Comparison of ENCODE assay signal across 25 mouse cellular contexts in the genomic region with DNA sequence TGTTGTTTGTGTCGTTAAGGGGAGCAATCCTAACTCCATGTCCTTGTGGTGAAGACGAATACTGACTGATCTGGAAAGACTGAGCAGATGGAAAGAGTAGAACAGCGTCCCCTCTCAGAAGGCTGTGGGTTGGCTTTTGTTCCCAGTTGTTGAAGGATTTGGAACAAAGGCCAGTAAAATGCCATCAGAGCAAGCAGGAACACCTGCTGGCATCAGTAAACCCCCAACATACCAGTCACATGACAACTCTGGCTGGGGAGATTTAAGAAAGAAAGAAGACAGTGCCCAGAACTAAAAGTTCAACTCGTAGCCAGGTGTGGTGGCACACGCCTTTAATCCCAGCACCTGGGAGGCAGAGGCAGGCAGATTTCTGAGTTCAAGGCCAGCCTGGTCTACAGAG.
A peak's percentile ranks its signal among the peaks of the same experiment; 100 is the strongest.
DNase-seq lines count a peak whose midpoint lies in the region; ATAC-seq and TF ChIP-seq lines count a peak whose summit lies in the region.
"Had no signal": no experiment of that assay in that cellular context is flagged by ENCODE, and none has a peak within 500 bp of the region (broad histone marks: within the 10 kb centered on the region; RNA-seq: fewer than 3 reads in every experiment).

No protein-coding gene starts in this region.

- no peak for ATAC-seq in midbrain, embryonic 14.5 days (ENCODE audit: low FRiP score, low TSS enrichment)
- ATAC-seq in heart, embryonic 11.5 days (replicated peaks; ENCODE audit: insufficient number of reproducible peaks, low FRiP score, low TSS enrichment): no peak
- ATAC-seq: CD4-positive, CD25-positive, alpha-beta regulatory T cell, adult 4 months; forebrain, embryonic 13.5 days; forebrain, embryonic 16.5 days; Patski had no signal

- DNase-seq in spleen, adult 2 months (ENCODE audit: low read depth in 1 of 2, low spot score in 2 of 2): no peak
- DNase-seq in spleen, adult 18-20 months: no peak
- DNase-seq in R1 (ENCODE audit: low read depth, low spot score): peak; percentile 26
- DNase-seq in limb, embryonic 10.5 days (ENCODE audit: low spot score): no peak
- DNase-seq in midbrain, embryonic 14.5 days: no peak
- DNase-seq in thymus, postnatal 0 days (ENCODE audit: low spot score): no peak
- DNase-seq: adrenal gland, adult 2 months; adrenal gland, postnatal 10 days; adrenal gland, postnatal 25 days; cerebellum, adult 11 months; cerebellum, adult 18-20 months; cerebellum, adult 8-10 months; cerebellum, adult 9-11 months; cerebellum, postnatal 14 days; cerebellum, postnatal 36 days; embryo, embryonic 11 days had no signal

- H3K9ac ChIP-seq in midbrain, embryonic 14.5 days (replicated peaks; ENCODE audit: low read length): no peak overlapping the region
- H3K9ac ChIP-seq in heart, embryonic 11.5 days (ENCODE audit: low read depth, low read length): no peak overlapping the region
- H3K9ac ChIP-seq: embryonic facial prominence, embryonic 12.5 days; forebrain, embryonic 13.5 days had no signal

- TF ChIP-seq CTCF in spleen, adult 2 months (IDR thresholded peaks at IDR 0.05; ENCODE audit: extremely low read depth, insufficient read depth, insufficient read length, insufficient replicate concordance): no peak

- 92% methylated on average over 5 of the region's 5 CpGs for WGBS in spleen, adult 2 months
- 83% methylated on average over 5 of the region's 5 CpGs for WGBS in limb, embryonic 10.5 days
- 90% methylated on average over 5 of the region's 5 CpGs for WGBS in midbrain, embryonic 14.5 days
- WGBS in heart, embryonic 11.5 days (ENCODE audit: insufficient replicate concordance): 85% methylated on average over 5 of the region's 5 CpGs

- H3K27ac ChIP-seq in spleen, adult 2 months (ENCODE audit: insufficient read depth, low read length): 0 out of 2 replicates have a peak overlapping the region, but pooled peaks have one; percentile 13
- H3K27ac ChIP-seq in limb, embryonic 10.5 days: peak overlapping the region; percentile 44; the same call in 1 of the 2 replicates
- no peak overlapping the region for H3K27ac ChIP-seq in midbrain, embryonic 14.5 days (replicated peaks; ENCODE audit: low read depth, low read length)
- no peak overlapping the region for H3K27ac ChIP-seq in heart, embryonic 11.5 days (ENCODE audit: low read depth, low read length)
- H3K27ac ChIP-seq: forebrain, embryonic 13.5 days had no signal

- H3K36me3 ChIP-seq in spleen, adult 2 months (ENCODE audit: control insufficient read depth, insufficient read depth, low read length): peaks cover 41% of the 10 kb centered on the region
- H3K36me3 ChIP-seq in limb, embryonic 10.5 days: peaks cover 20% of the 10 kb centered on the region
- H3K36me3 ChIP-seq in myocyte (ENCODE audit: control insufficient read depth, insufficient read depth): peaks cover 20% of the 10 kb centered on the region
- H3K36me3 ChIP-seq in midbrain, embryonic 14.5 days (ENCODE audit: control insufficient read depth, insufficient read depth, low read length): peaks cover 15% of the 10 kb centered on the region; the same call in 1 of the 2 replicates
- peaks cover 24% of the 10 kb centered on the region for H3K36me3 ChIP-seq in heart, embryonic 11.5 days (ENCODE audit: control insufficient read depth, insufficient read depth, low read length)

- H3ac ChIP-seq in myocyte (ENCODE audit: control insufficient read depth, insufficient read length): no peak overlapping the region

- no peak for TF ChIP-seq POLR2A in spleen, adult 2 months (IDR thresholded peaks at IDR 0.05; ENCODE audit: low read depth, low read length)
- TF ChIP-seq POLR2A in myocyte (IDR thresholded peaks at IDR 0.05; ENCODE audit: insufficient read length, low read depth): no peak

- H3K27me3 ChIP-seq in spleen, adult 2 months (ENCODE audit: control insufficient read depth, insufficient read depth, low read length): no peaks in the 10 kb centered on the region
- no peaks in the 10 kb centered on the region for H3K27me3 ChIP-seq in limb, embryonic 10.5 days (ENCODE audit: low read depth, poor library complexity, severe bottlenecking)
- no peaks in the 10 kb centered on the region for H3K27me3 ChIP-seq in myocyte (ENCODE audit: control insufficient read depth, insufficient read depth, insufficient read length)
- H3K27me3 ChIP-seq in midbrain, embryonic 14.5 days (ENCODE audit: control insufficient read depth, insufficient read depth, low read length): no peaks in the 10 kb centered on the region
- no peaks in the 10 kb centered on the region for H3K27me3 ChIP-seq in heart, embryonic 11.5 days (ENCODE audit: control insufficient read depth, insufficient read depth, low read length)
- H3K27me3 ChIP-seq: CH12.LX; embryonic facial prominence, embryonic 12.5 days; forebrain, embryonic 13.5 days; Patski had no signal

- H3K4me3 ChIP-seq in spleen, adult 2 months (ENCODE audit: extremely low read depth, insufficient read depth, insufficient read length): no peak overlapping the region
- no peak overlapping the region for H3K4me3 ChIP-seq in limb, embryonic 10.5 days
- H3K4me3 ChIP-seq in myocyte: no peak overlapping the region
- H3K4me3 ChIP-seq in midbrain, embryonic 14.5 days (replicated peaks; ENCODE audit: low read depth, low read length): no peak overlapping the region
- no peak overlapping the region for H3K4me3 ChIP-seq in heart, embryonic 11.5 days (ENCODE audit: low read depth, low read length)
- H3K4me3 ChIP-seq: embryonic facial prominence, embryonic 12.5 days; forebrain, embryonic 13.5 days had no signal

- H3K4me2 ChIP-seq in myocyte (ENCODE audit: low read depth): no peak overlapping the region
- no peak overlapping the region for H3K4me2 ChIP-seq in midbrain, embryonic 14.5 days (ENCODE audit: low read length)
- H3K4me2 ChIP-seq in heart, embryonic 11.5 days: no peak overlapping the region
- H3K4me2 ChIP-seq: embryonic facial prominence, embryonic 12.5 days; forebrain, embryonic 13.5 days had no signal

- no peaks in the 10 kb centered on the region for H3K4me1 ChIP-seq in spleen, adult 2 months (ENCODE audit: control insufficient read depth, insufficient read depth, insufficient read length)
- H3K4me1 ChIP-seq in limb, embryonic 10.5 days: peaks cover 22% of the 10 kb centered on the region
- peaks cover 21% of the 10 kb centered on the region for H3K4me1 ChIP-seq in midbrain, embryonic 14.5 days (ENCODE audit: control insufficient read depth, insufficient read depth, low read length)
- peaks cover 4% of the 10 kb centered on the region for H3K4me1 ChIP-seq in heart, embryonic 11.5 days (ENCODE audit: control insufficient read depth, insufficient read depth, low read length)

- no peaks in the 10 kb centered on the region for H3K79me2 ChIP-seq in myocyte (ENCODE audit: control insufficient read depth, insufficient read depth)

- no peaks in the 10 kb centered on the region for H3K9me3 ChIP-seq in limb, embryonic 10.5 days (replicated peaks)
- no peaks in the 10 kb centered on the region for H3K9me3 ChIP-seq in midbrain, embryonic 14.5 days (ENCODE audit: control insufficient read depth, low read length)
- no peaks in the 10 kb centered on the region for H3K9me3 ChIP-seq in heart, embryonic 11.5 days (replicated peaks; ENCODE audit: control insufficient read depth, low read length)
- H3K9me3 ChIP-seq: embryonic facial prominence, embryonic 12.5 days; forebrain, embryonic 13.5 days; G1E had no signal

TF ChIP-seq in myocyte, 11 proteins besides CTCF, POLR2A, EP300 and RAD21:
- TF ChIP-seq SRF (IDR thresholded peaks at IDR 0.05; ENCODE audit: control insufficient read depth, insufficient read length, low read depth): no peak
- no peak for TF ChIP-seq CEBPB (IDR thresholded peaks at IDR 0.05; ENCODE audit: insufficient read depth, poor library complexity, severe bottlenecking)
- TF ChIP-seq MYOD1 (IDR thresholded peaks at IDR 0.05; ENCODE audit: control insufficient read depth in 1 of 3, insufficient read length in 2 of 3, low read depth in 2 of 3): peak in 2 of 3 experiments; percentile 54 to 72
- TF ChIP-seq USF1 (IDR thresholded peaks at IDR 0.05; ENCODE audit: low read depth): peak; percentile 20

Comparison
In these comparisons a context has a peak if more than half of its experiments do, and no peak if none do; other contexts are left out.
1. H3K27ac ChIP-seq: peak in spleen, adult 2 months (single experiment) and limb, embryonic 10.5 days (single experiment); none in midbrain, embryonic 14.5 days (single experiment) and heart, embryonic 11.5 days (single experiment).